Mouse (Mus musculus): ENCODE measurements at regions not wholly inside any gene's neighbourhood (a gene's known extent, or its start where the extent isn't known, plus 50 kb on each side); places are given as distances from the start of the nearest gene placed in this dataset.

- DNase-seq (ENCODE audit: low read depth, low spot score) = no peak
Observed at GRCm38 (mm10) chr9:61819836-61820235, 94.5 kb downstream of the Rplp1 start.

GRCm38 (mm10) chr9:61816589-61817179, 97.7 kb downstream of the Rplp1 start:
- no peak for DNase-seq (ENCODE audit: low read depth, low spot score)

- DNase-seq (ENCODE audit: low read depth, low spot score) = no peak
Observed at GRCm38 (mm10) chr9:61815995-61816394, 98.3 kb downstream of the Rplp1 start.

GRCm38 (mm10) chr9:61813291-61813690, 101.1 kb downstream of the Rplp1 start:
- no peak for DNase-seq (ENCODE audit: low read depth, low spot score)

GRCm38 (mm10) chr9:61812315-61812714, 102.0 kb downstream of the Rplp1 start:
- DNase-seq (ENCODE audit: low read depth, low spot score) = no peak

GRCm38 (mm10) chr9:61810456-61810855, 103.9 kb downstream of the Rplp1 start:
- DNase-seq (ENCODE audit: low read depth, low spot score) = peak; percentile 66

- no peak for DNase-seq (ENCODE audit: low read depth, low spot score)
Observed at GRCm38 (mm10) chr9:61808351-61809225, 105.8 kb downstream of the Rplp1 start.

GRCm38 (mm10) chr9:61805971-61806370, 108.4 kb downstream of the Rplp1 start:
- DNase-seq (ENCODE audit: low read depth, low spot score) = no peak

GRCm38 (mm10) chr9:61803555-61803954, 110.8 kb downstream of the Rplp1 start:
- DNase-seq (ENCODE audit: low read depth, low spot score) = no peak

- DNase-seq (ENCODE audit: low read depth, low spot score) = peak; percentile 20
Observed at GRCm38 (mm10) chr9:61802694-61803093, 111.6 kb downstream of the Rplp1 start.

GRCm38 (mm10) chr9:61799535-61799934, 114.8 kb downstream of the Rplp1 start:
- DNase-seq (ENCODE audit: low read depth, low spot score) = no peak

GRCm38 (mm10) chr9:61795910-61796309, 118.4 kb downstream of the Rplp1 start:
- DNase-seq (ENCODE audit: low read depth, low spot score) = no peak

GRCm38 (mm10) chr9:61791435-61792064, 122.8 kb downstream of the Rplp1 start:
- no peak for DNase-seq (ENCODE audit: low read depth, low spot score)

GRCm38 (mm10) chr9:61790849-61791248, 123.5 kb downstream of the Rplp1 start:
- no peak for DNase-seq (ENCODE audit: low read depth, low spot score)

GRCm38 (mm10) chr9:61789066-61789897, 125.1 kb downstream of the Rplp1 start:
- DNase-seq (ENCODE audit: low read depth, low spot score) = no peak

- DNase-seq (ENCODE audit: low read depth, low spot score) = no peak
Observed at GRCm38 (mm10) chr9:61781469-61781868, 132.9 kb downstream of the Rplp1 start.

GRCm38 (mm10) chr9:61780186-61780939, 134.0 kb downstream of the Rplp1 start:
- no peak for DNase-seq (ENCODE audit: low read depth, low spot score)

- no peak for DNase-seq (ENCODE audit: low read depth, low spot score)
Observed at GRCm38 (mm10) chr9:61779165-61779564, 135.2 kb downstream of the Rplp1 start.

- DNase-seq (ENCODE audit: low read depth, low spot score) = no peak
Observed at GRCm38 (mm10) chr9:61776446-61776845, 137.9 kb downstream of the Rplp1 start.

GRCm38 (mm10) chr9:61770207-61770955, 144.0 kb downstream of the Rplp1 start:
- no peak for DNase-seq (ENCODE audit: low read depth, low spot score)
